Mouse (Mus musculus) intestine, postnatal 0 days (tissue): ENCODE measurements at regions not wholly inside any gene's neighbourhood (a gene's known extent, or its start where the extent isn't known, plus 50 kb on each side); places are given as distances from the start of the nearest gene placed in this dataset.

Experiments used
- ATAC-seq: fragments of 200-750 bp; cut with Nextera tagmentation; 2 replicates; pipeline ENCODE4 v1.8.0; 2017; ENCODE audit warnings: mild to moderate bottlenecking, moderate TSS enrichment, moderate library complexity
- H3K27ac ChIP-seq: fragments of 300-500 bp; sonication (generic); 2 replicates; pipeline ENCODE4 v1.5.1; 2014; ENCODE audit warnings: mild to moderate bottlenecking, low read depth, low read length, moderate library complexity
- H3K27me3 ChIP-seq: fragments of 300-500 bp; sonication (generic); replicated peaks from 2 replicates; pipeline ENCODE4 v1.6.1; 2014; ENCODE audit warnings: low read length, mixed read lengths; ENCODE audit not compliant: control insufficient read depth, insufficient read depth
- H3K36me3 ChIP-seq: fragments of 300-500 bp; sonication (generic); 2 replicates; pipeline ENCODE4 v1.6.1; 2014; ENCODE audit warnings: mild to moderate bottlenecking, moderate library complexity; ENCODE audit not compliant: control insufficient read depth, insufficient read depth
- H3K4me1 ChIP-seq: fragments of 300-500 bp; sonication (generic); replicated peaks from 2 replicates; pipeline ENCODE4 v1.6.1; 2014; ENCODE audit warnings: antibody characterized with exemption, low read length, mixed read lengths; ENCODE audit not compliant: control insufficient read depth, insufficient read depth
- H3K4me2 ChIP-seq: fragments of 300-500 bp; sonication (generic); replicated peaks from 2 replicates; pipeline ENCODE4 v1.6.1; 2014; ENCODE audit warnings: low read depth, mild to moderate bottlenecking, moderate library complexity
- H3K4me3 ChIP-seq: fragments of 300-500 bp; sonication (generic); 2 replicates; pipeline ENCODE4 v1.5.1; 2014; ENCODE audit warnings: low read depth, low read length
- H3K9ac ChIP-seq: fragments of 300-500 bp; sonication (generic); 2 replicates; pipeline ENCODE4 v1.6.1; 2014; ENCODE audit warnings: mild to moderate bottlenecking, low read depth, low read length
- H3K9me3 ChIP-seq: fragments of 300-500 bp; sonication (generic); 2 replicates; pipeline ENCODE4 v1.6.1; 2016; ENCODE audit warnings: mixed run types; ENCODE audit not compliant: control insufficient read depth
- CTCF ChIP-seq: sonication (generic); IDR thresholded peaks from 2 replicates; pipeline ENCODE4 v1.5.1; 2016; ENCODE audit warnings: low read depth, mild to moderate bottlenecking, control low read depth, antibody characterized with exemption, moderate library complexity
- WGBS: fragments of 180-500 bp; shearing (Covaris S2); extraction: QIAGEN DNeasy Blood & Tissue Kit; methylation state at CpG from one replicate; pipeline ENCODE4 v1.1.7; 2014; 5-methylcytosine and 5-hydroxymethylcytosine counted together

- WGBS = 64% methylated on average over 6 of the region's 6 CpGs
- no peak for ATAC-seq
- H3K4me3 ChIP-seq = no peak overlapping the region
- H3K9ac ChIP-seq = no peak overlapping the region
- TF ChIP-seq CTCF = no peak
- H3K9me3 ChIP-seq = no peaks in the 10 kb centered on the region
- H3K27ac ChIP-seq = no peak overlapping the region
- H3K36me3 ChIP-seq = no peaks in the 10 kb centered on the region
- H3K27me3 ChIP-seq = no peaks in the 10 kb centered on the region
- no peaks in the 10 kb centered on the region for H3K4me1 ChIP-seq
- H3K4me2 ChIP-seq = no peak overlapping the region
These were observed 51.5 kb upstream of the Map4k3 start for GRCm38 (mm10) chr17:80779782-80780181.
